Mouse (Mus musculus) MEL (cell line): ENCODE data around the gene Kcnc3. TPM values are rescaled to one million over a fixed set of nuclear protein-coding genes. Genes with fewer than 3 reads are reported as not detected.

Experiments used
- DNase-seq: peaks from one replicate; pipeline ENCODE4 v3.0.0; 2011; ENCODE audit warnings: low read depth, low spot score
- H3K27ac ChIP-seq: 2 replicates; pipeline ENCODE4 v1.5.1; 2012; ENCODE audit warnings: low read depth, mild to moderate bottlenecking, control low read depth, low read length, moderate library complexity; ENCODE audit not compliant: control insufficient read depth
- H3K27me3 ChIP-seq, 2 experiments: fragments of 150-350 bp in 1 of 2; sonication (generic) in 1 of 2; 2 replicates each; pipeline ENCODE4 v1.6.1; 2012; ENCODE audit warnings: low read length in 2 of 2, mild to moderate bottlenecking in 2 of 2, improper control_type of control experiment in 1 of 2, moderate library complexity in 1 of 2; ENCODE audit not compliant: insufficient read depth in 2 of 2, control insufficient read depth in 1 of 2
- H3K36me3 ChIP-seq, 2 experiments: 2 replicates each; pipeline ENCODE4 v1.6.1; 2012 to 2014; ENCODE audit warnings: low read length in 2 of 2, improper control_type of control experiment in 1 of 2, inconsistent platforms in 1 of 2, mild to moderate bottlenecking in 1 of 2; ENCODE audit not compliant: insufficient read depth in 2 of 2, control insufficient read depth in 1 of 2
- H3K4me1 ChIP-seq, 2 experiments: fragments of 150-350 bp in 1 of 2; sonication (generic) in 1 of 2; 2 replicates each; pipeline ENCODE4 v1.6.1; 2012; ENCODE audit warnings: low read length in 2 of 2, improper control_type of control experiment in 1 of 2, mild to moderate bottlenecking in 1 of 2; ENCODE audit not compliant: insufficient read depth in 2 of 2, control insufficient read depth in 1 of 2
- H3K4me3 ChIP-seq, 2 experiments: fragments of 150-350 bp in 1 of 2; sonication (generic) in 1 of 2; 2 replicates each; pipeline ENCODE4 v1.5.1; 2012; ENCODE audit warnings: low read depth in 2 of 2, low read length in 2 of 2, mild to moderate bottlenecking in 2 of 2, moderate library complexity in 2 of 2, control low read depth in 1 of 2, improper control_type of control experiment in 1 of 2; ENCODE audit not compliant: control insufficient read depth in 1 of 2, insufficient read depth in 1 of 2
- H3K79me2 ChIP-seq: 2 replicates; pipeline ENCODE4 v1.6.1; 2012; ENCODE audit warnings: mild to moderate bottlenecking, low read length, moderate library complexity; ENCODE audit not compliant: control insufficient read depth, poor library complexity, insufficient read depth
- H3K9ac ChIP-seq: 2 replicates; pipeline ENCODE4 v1.6.1; 2012; ENCODE audit warnings: low read depth, mild to moderate bottlenecking, control low read depth, low read length, moderate library complexity; ENCODE audit not compliant: control insufficient read depth, poor library complexity, severe bottlenecking
- H3K9me3 ChIP-seq: fragments of 150-350 bp; sonication (generic); replicated peaks from 2 replicates; pipeline ENCODE4 v1.6.1; 2012; ENCODE audit warnings: mild to moderate bottlenecking, low read length, improper control_type of control experiment, moderate library complexity; ENCODE audit not compliant: insufficient read depth
- BHLHE40 ChIP-seq: IDR thresholded peaks from 2 replicates; pipeline ENCODE4 v1.6.1; 2012; ENCODE audit warnings: low read depth, mild to moderate bottlenecking, inconsistent platforms, low read length, improper control_type of control experiment, borderline replicate concordance
- CHD1 ChIP-seq: IDR thresholded peaks from 2 replicates; pipeline ENCODE4 v1.6.1; 2012; ENCODE audit warnings: low read depth, mild to moderate bottlenecking, inconsistent platforms, low read length, improper control_type of control experiment
- EP300 ChIP-seq, 2 experiments: IDR thresholded peaks; 2 replicates each; pipeline ENCODE4 v1.6.1; 2011; ENCODE audit warnings: improper control_type of control experiment in 2 of 2, low read length in 2 of 2, low read depth in 1 of 2, mild to moderate bottlenecking in 1 of 2
- GABPA ChIP-seq: IDR thresholded peaks from 2 replicates; pipeline ENCODE4 v1.6.1; 2012; ENCODE audit warnings: low read depth, mild to moderate bottlenecking, inconsistent platforms, low read length, improper control_type of control experiment, moderate library complexity
- JUND ChIP-seq: IDR thresholded peaks from 2 replicates; pipeline ENCODE4 v1.6.1; 2011; ENCODE audit warnings: low read depth, mild to moderate bottlenecking, improper control_type of control experiment, low read length
- MAX ChIP-seq: IDR thresholded peaks from 2 replicates; pipeline ENCODE4 v1.6.1; 2011; ENCODE audit warnings: low read length, improper control_type of control experiment
- MAZ ChIP-seq: IDR thresholded peaks from 2 replicates; pipeline ENCODE4 v1.6.1; 2012; ENCODE audit warnings: low read depth, mild to moderate bottlenecking, inconsistent platforms, low read length, improper control_type of control experiment
- MEF2A ChIP-seq: IDR thresholded peaks from 2 replicates; pipeline ENCODE4 v1.6.1; 2014; ENCODE audit warnings: low read depth, mild to moderate bottlenecking, inconsistent platforms, low read length, improper control_type of control experiment; ENCODE audit not compliant: poor library complexity, insufficient replicate concordance, severe bottlenecking; ENCODE audit errors: extremely low read depth
- MXI1 ChIP-seq: IDR thresholded peaks from 2 replicates; pipeline ENCODE4 v1.6.1; 2011; ENCODE audit warnings: mild to moderate bottlenecking, low read depth, low read length, improper control_type of control experiment
- MYB ChIP-seq: IDR thresholded peaks from 2 replicates; pipeline ENCODE4 v1.6.1; 2011; ENCODE audit warnings: mild to moderate bottlenecking, low read depth, low read length, improper control_type of control experiment
- NELFE ChIP-seq: IDR thresholded peaks from 2 replicates; pipeline ENCODE4 v1.6.1; 2011; ENCODE audit warnings: low read depth, low read length, improper control_type of control experiment
- NRF1 ChIP-seq: IDR thresholded peaks from 2 replicates; pipeline ENCODE4 v1.6.1; 2014; ENCODE audit warnings: low read depth, mild to moderate bottlenecking, inconsistent platforms, low read length, improper control_type of control experiment, moderate library complexity; ENCODE audit not compliant: poor library complexity, insufficient read depth, severe bottlenecking
- POLR2AphosphoS5 ChIP-seq: IDR thresholded peaks from 2 replicates; pipeline ENCODE4 v1.6.1; 2012; ENCODE audit warnings: low read depth, borderline replicate concordance, mild to moderate bottlenecking, inconsistent platforms, low read length, moderate library complexity, mixed read lengths
- RCOR1 ChIP-seq: IDR thresholded peaks from 2 replicates; pipeline ENCODE4 v1.6.1; 2012; ENCODE audit warnings: low read depth, mild to moderate bottlenecking, inconsistent platforms, low read length, improper control_type of control experiment
- SMC3 ChIP-seq: IDR thresholded peaks from 2 replicates; pipeline ENCODE4 v1.6.1; 2011; ENCODE audit warnings: low read depth, low read length, improper control_type of control experiment
- TAL1 ChIP-seq: IDR thresholded peaks from 2 replicates; pipeline ENCODE4 v1.6.1; 2012; ENCODE audit warnings: mild to moderate bottlenecking, inconsistent platforms, low read length, moderate library complexity, mixed read lengths
- TCF12 ChIP-seq: IDR thresholded peaks from 2 replicates; pipeline ENCODE4 v1.6.1; 2014; ENCODE audit warnings: low read depth, mild to moderate bottlenecking, inconsistent platforms, low read length, improper control_type of control experiment, moderate library complexity
- UBTF ChIP-seq: IDR thresholded peaks from 2 replicates; pipeline ENCODE4 v1.6.1; 2012; ENCODE audit warnings: low read depth, mild to moderate bottlenecking, inconsistent platforms, low read length, improper control_type of control experiment, moderate library complexity, borderline replicate concordance; ENCODE audit not compliant: insufficient read depth
- USF1 ChIP-seq: IDR thresholded peaks from 2 replicates; pipeline ENCODE4 v1.6.1; 2014; ENCODE audit warnings: low read depth, mild to moderate bottlenecking, inconsistent platforms, low read length, improper control_type of control experiment, moderate library complexity
- USF2 ChIP-seq, 2 experiments: IDR thresholded peaks; 2 replicates each; pipeline ENCODE4 v1.6.1; 2011 to 2012; ENCODE audit warnings: improper control_type of control experiment in 2 of 2, low read length in 2 of 2, borderline replicate concordance in 1 of 2, inconsistent platforms in 1 of 2, low read depth in 1 of 2, mild to moderate bottlenecking in 1 of 2; ENCODE audit not compliant: insufficient read depth in 1 of 2
- ZKSCAN1 ChIP-seq: IDR thresholded peaks from 2 replicates; pipeline ENCODE4 v1.6.1; 2012; ENCODE audit warnings: low read depth, mild to moderate bottlenecking, inconsistent platforms, low read length, improper control_type of control experiment, moderate library complexity
- ZMIZ1 ChIP-seq: IDR thresholded peaks from 2 replicates; pipeline ENCODE4 v1.6.1; 2012; ENCODE audit warnings: low read depth, mild to moderate bottlenecking, inconsistent platforms, low read length, improper control_type of control experiment, moderate library complexity
- polyA plus RNA-seq, 2 experiments: library from polyadenylated mRNA; stranded (reverse) in 1 of 2; unstranded in 1 of 2; fragments of >175 nt in 1 of 2; fragments of >200 nt in 1 of 2; gene quantifications; 2 replicates each; pipeline versions ENCODE4 v1.2.1 to v1.2.4; 2012; ENCODE audit warnings: low replicate concordance in 2 of 2, low read depth in 1 of 2; ENCODE audit not compliant: insufficient read length in 2 of 2, insufficient read depth in 1 of 2, missing spikeins in 1 of 2
- total RNA-seq: library from RNA; depleted of rRNA; stranded (reverse); fragments of 300-350 nt; gene quantifications from 2 replicates; pipeline ENCODE4 v1.2.3, GENCODE M21; 2012

Gene Kcnc3
- total and polyA plus RNA-seq, 3 experiments, result not detected

DNA sequence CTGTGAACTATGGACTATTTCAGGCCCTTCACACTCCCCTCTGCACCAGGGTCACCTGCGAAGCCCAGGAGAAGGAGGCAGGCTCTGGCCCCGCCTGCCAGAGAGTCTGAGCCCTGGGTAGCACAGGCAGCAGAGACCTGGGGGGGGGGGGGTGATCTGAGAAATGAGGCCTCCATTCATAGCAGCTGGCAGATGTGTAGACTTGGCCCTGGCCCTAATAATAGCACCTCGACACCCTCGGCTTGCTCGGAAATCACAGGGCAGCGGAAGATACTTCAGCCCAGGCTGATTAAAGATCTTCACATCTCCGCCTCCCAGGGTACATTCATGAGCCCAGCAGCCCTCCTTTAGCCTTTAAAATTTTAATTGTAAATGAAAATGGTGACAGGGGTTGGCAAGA, 21.7 kb downstream of the Kcnc3 start:
- DNase-seq, result no peak
- H3K9me3 ChIP-seq, result no peaks in the 10 kb centered on the region
- no peak overlapping the region for H3K27ac ChIP-seq
- no peak overlapping the region for H3K9ac ChIP-seq
- no peaks in the 10 kb centered on the region for H3K4me1 ChIP-seq
- no peaks in the 10 kb centered on the region for H3K36me3 ChIP-seq
- H3K79me2 ChIP-seq, result no peaks in the 10 kb centered on the region
- H3K27me3 ChIP-seq, result no peaks in the 10 kb centered on the region
- TF ChIP-seq TCF12, result no peak
- H3K4me3 ChIP-seq, result no peak overlapping the region

GRCm38 (mm10) chr7:44614041-44614688, 23.7 kb downstream of the Kcnc3 start:
- no peaks in the 10 kb centered on the region for H3K9me3 ChIP-seq
- H3K27ac ChIP-seq, result no peak overlapping the region
- H3K9ac ChIP-seq, result no peak overlapping the region
- H3K27me3 ChIP-seq, result no peaks in the 10 kb centered on the region
- TF ChIP-seq GABPA (no peak), MAZ (no peak), SMC3 (no peak), MXI1 (no peak), EP300 (IDR thresholded peaks at IDR 0.05; ENCODE audit: low read depth in 1 of 2, low read length in 2 of 2) (no peak), USF1 (no peak), MAX (no peak), MYB (no peak), UBTF (no peak), TAL1 (no peak), POLR2AphosphoS5 (no peak), ZMIZ1 (no peak), USF2 (IDR thresholded peaks at IDR 0.05; ENCODE audit: borderline replicate concordance in 1 of 2, insufficient read depth in 1 of 2, low read depth in 1 of 2, low read length in 2 of 2) (no peak)
- no peaks in the 10 kb centered on the region for H3K4me1 ChIP-seq
- DNase-seq, result no peak
- H3K79me2 ChIP-seq, result no peaks in the 10 kb centered on the region
- H3K36me3 ChIP-seq, result no peaks in the 10 kb centered on the region
- H3K4me3 ChIP-seq, result no peak overlapping the region

- H3K9ac ChIP-seq, result no peak overlapping the region
- H3K36me3 ChIP-seq, result no peaks in the 10 kb centered on the region
- no peaks in the 10 kb centered on the region for H3K27me3 ChIP-seq
- H3K27ac ChIP-seq, result no peak overlapping the region
- H3K9me3 ChIP-seq, result no peaks in the 10 kb centered on the region
- H3K4me3 ChIP-seq, result no peak overlapping the region
- no peaks in the 10 kb centered on the region for H3K79me2 ChIP-seq
- DNase-seq, result no peak
- TF ChIP-seq JUND (no peak), USF2 (IDR thresholded peaks at IDR 0.05; ENCODE audit: borderline replicate concordance in 1 of 2, insufficient read depth in 1 of 2, low read depth in 1 of 2, low read length in 2 of 2) (no peak), TAL1 (no peak), CHD1 (no peak), TCF12 (no peak), MEF2A (no peak), RCOR1 (no peak), EP300 (IDR thresholded peaks at IDR 0.05; ENCODE audit: low read depth in 1 of 2, low read length in 2 of 2) (no peak), NELFE (no peak), BHLHE40 (no peak), NRF1 (no peak), USF1 (no peak), SMC3 (no peak), ZKSCAN1 (no peak)
- H3K4me1 ChIP-seq, result no peaks in the 10 kb centered on the region
These were observed 24.8 kb downstream of the Kcnc3 start for GRCm38 (mm10) chr7:44615309-44615708.
